Mouse (Mus musculus) bone marrow, adult 2 months (tissue): Measurements from ENCODE around the gene Cobl.

ENCODE experiments used
- CTCF ChIP-seq: fragments of 200-500 bp; IDR thresholded peaks from 2 replicates; pipeline ENCODE4 v1.5.1; 2011; ENCODE audit warnings: low read length, control low read depth; ENCODE audit not compliant: control insufficient read depth, insufficient read depth
- POLR2A ChIP-seq: fragments of 200-500 bp; IDR thresholded peaks from 2 replicates; pipeline ENCODE4 v1.6.1; 2011; ENCODE audit warnings: low read depth, mild to moderate bottlenecking, control low read depth, low read length, borderline replicate concordance; ENCODE audit not compliant: control insufficient read depth

- TF ChIP-seq POLR2A, result no peak
- no peak for TF ChIP-seq CTCF
Measured at GRCm38 (mm10) chr11:12195390-12195789, 269.4 kb downstream of the Cobl start.
